Mouse (Mus musculus) lung, adult 18-20 months (tissue): ENCODE data around the gene Pcsk2.

Experiments used
- DNase-seq, 2 experiments: peaks; one replicate each; pipeline ENCODE4 v3.0.0; 2022; ENCODE audit warnings: mixed read lengths in 2 of 2

Pcsk2 gene

GRCm38 (mm10) chr2:143545758-143546246 is at the start of gene Pcsk2:
Pcsk2 (plus strand) TSS chr2:143546156.
- DNase-seq = peak in 1 of 2 experiments; percentile 1

GRCm38 (mm10) chr2:143500845-143501244 is 45.1 kb upstream of the Pcsk2 start:
- no peak for DNase-seq

DNA sequence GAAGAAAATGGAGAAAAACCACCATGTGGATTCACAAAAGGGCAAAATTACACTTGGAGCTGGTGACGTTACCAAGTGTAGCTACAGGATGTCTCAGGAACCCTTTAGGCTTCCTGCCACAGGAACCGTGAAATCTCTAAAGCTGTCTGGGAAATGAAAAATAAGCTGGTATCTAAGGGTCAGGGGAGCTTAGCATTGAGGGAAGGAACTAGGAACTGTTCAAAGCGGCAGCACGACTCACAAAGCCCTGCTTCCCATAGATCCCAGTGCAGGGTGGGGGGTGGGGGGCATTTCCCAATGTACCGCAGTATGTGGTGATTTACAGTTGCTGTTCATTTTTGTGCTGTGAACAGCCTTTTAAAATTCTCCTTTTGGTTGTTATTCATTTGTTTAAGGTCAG is 44.2 kb upstream of the Pcsk2 start:
- DNase-seq = no peak

DNA sequence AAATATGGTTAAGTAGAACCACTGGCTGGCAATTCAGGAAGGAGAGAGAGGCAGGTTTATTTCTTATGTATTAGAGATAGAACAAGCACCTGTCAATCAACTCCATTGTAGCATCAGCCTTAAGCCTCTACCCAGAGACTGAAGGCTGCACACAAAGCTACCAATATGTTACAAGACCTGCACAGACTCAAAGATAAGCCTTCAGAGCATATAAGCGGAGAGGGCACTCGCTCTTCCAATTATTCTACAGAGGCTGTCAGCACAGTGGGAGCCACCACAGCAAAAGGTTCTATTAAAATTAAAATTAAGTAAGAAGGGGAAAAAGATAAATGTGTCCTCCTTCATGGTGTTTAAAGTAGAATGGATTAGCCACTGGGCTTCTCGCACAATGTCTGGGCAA is 43.8 kb upstream of the Pcsk2 start:
- DNase-seq = no peak

DNA sequence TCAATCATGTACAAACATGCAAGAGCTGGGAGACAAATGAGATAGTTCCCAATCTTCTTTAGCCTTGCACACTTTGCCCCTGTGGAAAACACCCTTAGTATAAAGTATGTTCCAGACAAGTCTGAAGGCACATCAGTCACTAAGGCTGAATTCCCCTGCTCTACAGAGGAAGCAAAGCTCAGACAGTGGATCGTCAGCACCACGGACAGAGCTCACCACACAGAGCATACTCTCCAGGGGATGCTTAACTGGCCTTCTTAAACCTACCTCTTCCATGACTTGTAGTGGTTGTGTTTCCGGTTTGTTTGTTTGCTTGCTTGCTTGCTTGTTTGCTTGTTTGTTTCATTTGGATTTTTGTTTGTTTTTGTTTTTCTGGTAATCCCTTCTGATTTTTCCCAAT is 9.5 kb upstream of the Pcsk2 start:
- no peak for DNase-seq

DNA sequence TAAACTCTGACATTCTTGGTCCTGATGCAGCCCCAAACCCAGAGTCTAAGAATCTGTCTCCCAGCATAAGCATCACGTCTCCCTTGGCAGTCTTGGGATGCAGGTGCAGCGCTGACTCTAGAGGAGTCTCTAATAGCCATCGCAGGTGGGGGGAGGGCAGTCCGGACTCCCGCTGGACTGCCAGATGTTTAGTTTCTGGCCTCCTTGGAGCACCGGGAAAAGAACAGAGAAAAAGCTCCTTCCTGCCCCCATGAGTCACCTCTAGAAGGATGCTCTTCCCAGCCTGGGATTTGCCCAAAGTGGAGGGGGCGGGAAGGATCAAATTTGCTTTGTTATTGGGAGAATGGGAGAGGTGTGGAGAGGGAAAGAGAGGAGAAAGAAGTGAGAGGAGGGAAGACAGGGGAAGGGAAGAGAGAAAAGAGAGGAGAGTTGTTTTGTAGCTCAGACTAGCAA is 631 bp upstream of the Pcsk2 start:
- no peak for DNase-seq

DNA sequence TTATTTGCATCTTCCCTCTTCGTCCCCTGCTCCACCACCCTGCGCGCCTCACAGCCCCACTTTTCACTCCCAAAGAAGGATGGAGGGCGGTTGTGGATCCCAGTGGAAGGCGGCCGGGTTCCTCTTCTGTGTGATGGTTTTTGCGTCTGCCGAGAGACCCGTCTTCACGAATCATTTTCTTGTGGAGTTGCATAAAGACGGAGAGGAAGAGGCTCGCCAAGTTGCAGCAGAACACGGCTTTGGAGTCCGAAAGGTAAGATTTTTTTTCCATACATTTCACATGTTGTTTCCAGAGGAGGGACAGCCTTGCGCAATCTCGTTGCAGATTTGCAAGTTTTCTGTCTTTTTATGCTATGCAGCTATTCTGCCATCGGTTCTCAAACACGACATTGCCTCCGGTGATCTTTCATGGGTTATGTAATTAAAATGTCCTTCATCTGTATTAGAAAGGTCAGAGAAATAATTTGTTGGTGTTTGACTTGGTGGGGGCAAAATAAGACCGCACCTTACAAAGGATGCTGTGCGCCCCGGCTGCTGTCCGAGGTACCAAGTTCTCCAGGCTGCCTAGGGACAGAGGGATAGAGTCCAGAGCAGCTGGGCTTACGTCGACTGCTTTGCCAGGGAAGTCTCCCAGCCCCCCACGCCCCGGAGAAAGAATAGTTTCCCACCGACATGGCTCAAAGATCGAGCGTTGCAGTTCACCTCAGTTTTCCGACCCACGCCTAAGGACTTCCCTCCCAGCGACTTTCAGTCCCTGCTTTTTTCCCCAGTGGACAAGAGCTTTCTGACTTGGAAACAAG is 656 bp downstream of the Pcsk2 start:
- no peak for DNase-seq

DNA sequence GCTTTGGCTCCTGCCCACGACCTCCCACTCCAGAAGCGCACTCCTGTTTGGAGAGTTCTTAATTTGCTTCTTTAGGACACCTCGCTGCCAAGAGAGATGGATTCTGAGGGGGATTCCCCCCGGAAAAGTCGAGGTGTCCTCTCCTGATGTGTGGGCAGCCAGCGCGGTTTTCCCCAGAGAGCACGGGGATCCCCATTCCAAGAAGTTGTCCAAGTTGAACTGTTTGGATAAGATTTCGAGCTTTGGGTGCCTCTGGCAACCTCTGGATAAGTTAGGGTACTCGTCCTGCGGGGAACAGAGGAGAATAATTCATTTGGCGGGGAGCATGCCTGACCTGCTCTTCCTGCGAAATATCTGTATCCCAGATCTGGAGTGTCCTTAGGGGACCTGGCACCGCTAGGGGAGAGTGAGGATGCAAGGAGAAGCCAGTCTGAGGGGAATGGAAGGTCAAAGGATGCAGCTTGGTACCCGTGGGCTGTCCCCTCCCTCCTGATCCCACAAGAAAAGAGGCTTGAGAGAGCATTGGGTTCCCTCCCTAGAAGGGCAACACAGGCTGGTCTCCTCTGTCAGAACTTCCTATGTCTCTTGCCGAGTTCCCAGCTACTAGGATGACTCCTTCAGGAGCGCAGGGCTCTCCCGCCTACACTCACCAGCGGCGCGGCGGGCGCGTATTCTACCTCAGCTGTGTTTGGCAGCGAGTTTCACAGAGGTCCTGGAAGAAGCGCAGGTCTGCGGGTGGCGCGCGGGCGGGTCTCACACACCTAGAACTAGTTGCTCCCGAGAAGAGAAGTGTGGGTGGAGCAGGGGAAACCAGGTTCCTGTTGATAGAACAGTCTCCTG is 1.5 kb downstream of the Pcsk2 start:
- DNase-seq = no peak

GRCm38 (mm10) chr2:143560384-143560783 is 14.4 kb downstream of the Pcsk2 start:
- DNase-seq = no peak

- DNase-seq = no peak
Observed at GRCm38 (mm10) chr2:143565062-143565461, 19.1 kb downstream of the Pcsk2 start.

DNA sequence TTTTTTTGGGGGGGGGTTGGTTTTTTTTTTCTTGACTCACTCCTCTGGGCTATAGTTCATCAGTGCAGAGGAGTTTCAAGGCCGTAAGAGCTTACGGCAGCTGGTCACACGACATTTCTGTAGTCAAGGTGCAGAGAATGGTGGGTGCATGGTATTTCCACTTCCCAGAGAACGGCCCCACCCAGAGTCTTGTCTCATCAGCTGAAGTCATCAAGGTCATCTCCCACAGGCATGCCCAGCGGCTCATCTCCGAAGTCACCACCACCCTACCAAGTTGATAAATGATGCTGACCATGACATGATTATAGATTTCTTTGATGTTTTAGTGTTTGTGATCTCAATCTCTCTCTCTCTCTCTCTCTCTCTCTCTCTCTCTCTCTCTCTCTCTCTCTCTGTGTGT is 20.0 kb downstream of the Pcsk2 start:
- DNase-seq = no peak

GRCm38 (mm10) chr2:143585341-143585740 is 39.4 kb downstream of the Pcsk2 start:
- no peak for DNase-seq

DNA sequence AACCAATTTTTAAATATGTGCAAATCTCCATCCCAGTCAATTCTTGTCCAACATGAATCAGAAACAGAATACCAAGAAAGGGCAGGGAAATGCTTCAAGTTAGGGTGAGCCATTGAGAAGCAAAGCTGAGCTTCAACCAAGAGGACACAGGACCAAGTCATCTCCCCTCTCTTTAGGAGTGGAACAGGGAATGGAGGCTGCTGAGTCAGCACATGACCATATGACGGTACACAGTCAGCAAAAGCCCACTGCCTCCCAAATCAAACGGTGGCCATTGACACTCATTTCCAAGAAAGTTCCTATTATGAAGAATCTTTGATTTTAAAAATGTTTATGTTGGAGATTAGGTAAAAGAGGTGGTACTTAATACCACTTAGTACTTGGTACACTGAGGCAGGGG is 44.4 kb downstream of the Pcsk2 start:
- no peak for DNase-seq

GRCm38 (mm10) chr2:143603071-143603470 is 57.1 kb downstream of the Pcsk2 start:
- no peak for DNase-seq

- no peak for DNase-seq
Observed at GRCm38 (mm10) chr2:143603871-143604512, 58.0 kb downstream of the Pcsk2 start.

GRCm38 (mm10) chr2:143610355-143611331 is 64.7 kb downstream of the Pcsk2 start:
- no peak for DNase-seq

DNA sequence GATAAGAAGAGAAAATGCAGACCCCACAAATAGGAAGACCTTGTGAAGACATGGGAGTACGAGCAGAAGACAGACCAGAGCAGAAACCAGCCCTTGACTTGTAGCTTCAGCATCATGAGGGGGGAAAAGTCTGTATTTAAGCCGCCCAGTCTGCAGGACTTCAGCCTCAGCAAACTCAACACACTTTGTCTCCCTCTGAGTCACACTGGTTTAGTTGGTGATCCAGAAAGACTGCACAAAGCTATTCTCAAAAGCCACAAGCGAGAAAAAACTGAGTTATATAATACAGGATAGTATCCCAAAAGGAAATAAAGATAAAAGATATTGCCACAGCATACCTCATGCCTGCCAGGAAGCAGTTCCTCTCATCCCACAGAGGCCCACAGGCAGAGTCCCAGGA is 67.5 kb downstream of the Pcsk2 start:
- no peak for DNase-seq

GRCm38 (mm10) chr2:143614775-143615174 is 68.8 kb downstream of the Pcsk2 start:
- DNase-seq = no peak

DNA sequence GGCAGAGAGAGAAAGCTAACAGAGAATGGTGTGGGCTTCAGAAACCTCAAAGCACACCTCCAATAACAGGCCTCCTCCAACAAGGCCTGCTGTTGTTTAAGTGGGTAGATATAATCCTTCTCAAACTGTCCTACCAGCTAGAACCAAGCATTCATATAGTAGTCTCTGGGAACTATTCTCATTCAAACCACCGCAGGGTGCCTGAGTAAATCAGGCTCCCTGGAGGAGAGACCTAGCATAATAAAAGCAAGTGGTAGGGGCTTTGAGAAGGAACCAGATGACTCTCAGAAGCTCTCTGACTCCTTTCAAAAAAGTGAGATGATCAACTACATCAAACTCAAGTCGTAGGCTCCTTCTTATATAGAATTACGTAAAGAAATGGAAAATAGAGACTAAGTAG is 75.0 kb downstream of the Pcsk2 start:
- no peak for DNase-seq

GRCm38 (mm10) chr2:143623916-143624315 is 78.0 kb downstream of the Pcsk2 start:
- no peak for DNase-seq

- DNase-seq = no peak
Observed at GRCm38 (mm10) chr2:143643305-143643704, 97.3 kb downstream of the Pcsk2 start.

DNA sequence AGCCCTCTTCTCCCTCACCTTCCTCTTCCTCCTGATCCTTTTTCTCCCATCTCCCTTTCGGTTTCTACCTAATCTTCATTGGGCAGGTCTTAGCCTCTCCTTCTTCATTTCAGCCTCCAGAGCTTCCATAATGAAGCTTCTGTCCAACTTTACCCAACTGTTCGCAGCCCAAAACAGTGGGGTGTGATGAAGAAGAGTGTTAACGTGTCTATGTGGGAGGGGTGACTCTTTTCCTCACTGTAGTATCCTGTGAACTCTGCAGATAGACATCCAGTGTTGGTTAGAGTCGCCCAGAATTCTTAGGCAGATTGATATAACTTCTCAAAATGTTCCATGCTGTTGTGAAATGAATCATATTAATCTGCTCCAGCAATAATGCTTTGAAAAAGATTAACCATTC is 98.4 kb downstream of the Pcsk2 start:
- no peak for DNase-seq
